Mouse (Mus musculus) skeletal muscle tissue, adult 2 months (tissue): ENCODE measurements at regions not wholly inside any gene's neighbourhood (a gene's known extent, or its start where the extent isn't known, plus 50 kb on each side); places are given as distances from the start of the nearest gene placed in this dataset.

Experiments
- DNase-seq: peaks from one replicate; pipeline ENCODE4 v3.0.0-alpha.2; 2012; ENCODE audit warnings: low read depth, low spot score

GRCm38 (mm10) chr3:101749841-101750240 is 98.9 kb downstream of the Mab21l3 start:
- no peak for DNase-seq

GRCm38 (mm10) chr3:101749031-101749632 is 99.6 kb downstream of the Mab21l3 start:
- DNase-seq, result no peak

- no peak for DNase-seq
Measured at GRCm38 (mm10) chr3:101748186-101748585, 100.6 kb downstream of the Mab21l3 start.

GRCm38 (mm10) chr3:101740906-101741305 is 107.9 kb downstream of the Mab21l3 start:
- no peak for DNase-seq

GRCm38 (mm10) chr3:101737197-101737596 is 111.6 kb downstream of the Mab21l3 start:
- DNase-seq, result no peak

GRCm38 (mm10) chr3:101729044-101729443 is 119.7 kb downstream of the Mab21l3 start:
- DNase-seq, result no peak

GRCm38 (mm10) chr3:101722926-101723325 is 118.4 kb upstream of the Atp1a1 start:
- DNase-seq, result no peak

GRCm38 (mm10) chr3:101722001-101722400 is 117.5 kb upstream of the Atp1a1 start:
- DNase-seq, result no peak

GRCm38 (mm10) chr3:101715416-101715815 is 110.9 kb upstream of the Atp1a1 start:
- DNase-seq, result no peak

GRCm38 (mm10) chr3:101714810-101715209 is 110.3 kb upstream of the Atp1a1 start:
- no peak for DNase-seq

- no peak for DNase-seq
Measured at GRCm38 (mm10) chr3:101713669-101714068, 109.2 kb upstream of the Atp1a1 start.

- peak; percentile 53 for DNase-seq
Measured at GRCm38 (mm10) chr3:101713138-101713638, 108.7 kb upstream of the Atp1a1 start.

- no peak for DNase-seq
Measured at GRCm38 (mm10) chr3:101712666-101713065, 108.2 kb upstream of the Atp1a1 start.

GRCm38 (mm10) chr3:101711594-101712171 is 107.2 kb upstream of the Atp1a1 start:
- DNase-seq, result peak; percentile 50

- no peak for DNase-seq
Measured at GRCm38 (mm10) chr3:101709379-101709970, 105.0 kb upstream of the Atp1a1 start.

GRCm38 (mm10) chr3:101708821-101709220 is 104.3 kb upstream of the Atp1a1 start:
- DNase-seq, result no peak

GRCm38 (mm10) chr3:101704919-101705318 is 100.4 kb upstream of the Atp1a1 start:
- no peak for DNase-seq

- DNase-seq, result no peak
Measured at GRCm38 (mm10) chr3:101704326-101704725, 99.8 kb upstream of the Atp1a1 start.

- no peak for DNase-seq
Measured at GRCm38 (mm10) chr3:101701763-101702173, 97.3 kb upstream of the Atp1a1 start.

- DNase-seq, result no peak
Measured at GRCm38 (mm10) chr3:101700974-101701610, 96.6 kb upstream of the Atp1a1 start.

GRCm38 (mm10) chr3:101699929-101700681 is 95.6 kb upstream of the Atp1a1 start:
- no peak for DNase-seq

GRCm38 (mm10) chr3:101696832-101697231 is 92.3 kb upstream of the Atp1a1 start:
- DNase-seq, result no peak
